Mouse (Mus musculus) left cerebral cortex, adult 2 months (tissue): ENCODE results near the gene Pfdn6. TPM values are rescaled to one million over a fixed set of nuclear protein-coding genes. Genes with fewer than 3 reads are reported as not detected.
"Not testable (repeated sequence)": the region's sequence is repeated elsewhere in the genome, so short reads cannot be mapped to it uniquely, and the experiment has no call there.

Source experiments
- DNase-seq, 2 experiments: peaks; one replicate each; pipeline ENCODE4 v3.0.0; 2021 to 2022; ENCODE audit warnings: low spot score in 2 of 2, mixed read lengths in 1 of 2; ENCODE audit errors: extremely low spot score in 1 of 2
- H3K27ac ChIP-seq: fragments of 200-600 bp; 2 replicates; pipeline ENCODE4 v1.8.1; 2022
- H3K4me3 ChIP-seq: fragments of 200-600 bp; 2 replicates; pipeline ENCODE4 v1.8.1; 2022
- CTCF ChIP-seq: fragments of 200-600 bp; IDR thresholded peaks from 2 replicates; pipeline ENCODE4 v1.8.1; 2022; ENCODE audit warnings: antibody characterized with exemption, mild to moderate bottlenecking, moderate library complexity
- intact Hi-C: fragments of 180-260 bp; cut with DNase I; formaldehyde crosslinking; loops from one replicate; pipeline ENCODE4 v1.15.1; 2025
- total RNA-seq, 2 experiments: library from RNA; stranded (reverse); gene quantifications; 2 replicates each; pipeline ENCODE4 v1.2.3; 2021

Pfdn6 gene
- total RNA-seq, 2 experiments from 2014 or later, result 93.0 to 97.6 TPM

GRCm38 (mm10) chr17:33900281-33900988, 39.7 kb downstream of the Pfdn6 start:
- intact Hi-C loops, result no loop called here
- no peak for TF ChIP-seq CTCF
- Histone ChIP-seq H3K4me3 (no peak overlapping the region), H3K27ac (no peak overlapping the region)
- no peak for DNase-seq

- TF ChIP-seq CTCF, result no peak
- intact Hi-C loops, result loop anchor here (10.0 kb wide), 1 partner anchor 505 kb away; the partner anchor contains the start of gene Zfp101
- Histone ChIP-seq H3K4me3 (no peak overlapping the region), H3K27ac (no peak overlapping the region)
- no peak for DNase-seq
Observed at GRCm38 (mm10) chr17:33899642-33900041, 40.5 kb downstream of the Pfdn6 start.

DNA sequence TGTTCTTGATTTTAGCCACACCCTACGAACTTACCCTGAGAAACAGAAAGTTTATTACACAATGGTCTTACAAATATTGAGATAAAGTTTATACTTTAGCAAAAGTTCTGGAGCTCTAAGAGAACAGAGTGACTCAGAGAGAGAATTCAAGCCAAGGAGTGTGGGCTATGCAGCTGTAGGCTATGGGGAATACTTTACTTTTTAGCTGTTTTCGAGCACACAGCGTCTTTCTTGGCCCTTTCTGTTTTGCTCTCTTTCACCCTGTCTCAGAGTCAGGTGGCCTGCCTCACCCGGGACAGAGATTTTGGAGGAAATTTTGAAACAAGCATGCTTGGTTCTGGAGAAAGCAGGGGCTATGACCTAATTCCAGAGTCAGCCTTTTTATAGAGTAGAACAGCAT, 42.0 kb downstream of the Pfdn6 start:
- not testable (repeated sequence) for DNase-seq, H3K27ac ChIP-seq, H3K4me3 ChIP-seq
- intact Hi-C loops, result loop anchor here (10.0 kb wide), 1 partner anchor 503 kb away; the partner anchor contains the start of gene Zfp101

DNA sequence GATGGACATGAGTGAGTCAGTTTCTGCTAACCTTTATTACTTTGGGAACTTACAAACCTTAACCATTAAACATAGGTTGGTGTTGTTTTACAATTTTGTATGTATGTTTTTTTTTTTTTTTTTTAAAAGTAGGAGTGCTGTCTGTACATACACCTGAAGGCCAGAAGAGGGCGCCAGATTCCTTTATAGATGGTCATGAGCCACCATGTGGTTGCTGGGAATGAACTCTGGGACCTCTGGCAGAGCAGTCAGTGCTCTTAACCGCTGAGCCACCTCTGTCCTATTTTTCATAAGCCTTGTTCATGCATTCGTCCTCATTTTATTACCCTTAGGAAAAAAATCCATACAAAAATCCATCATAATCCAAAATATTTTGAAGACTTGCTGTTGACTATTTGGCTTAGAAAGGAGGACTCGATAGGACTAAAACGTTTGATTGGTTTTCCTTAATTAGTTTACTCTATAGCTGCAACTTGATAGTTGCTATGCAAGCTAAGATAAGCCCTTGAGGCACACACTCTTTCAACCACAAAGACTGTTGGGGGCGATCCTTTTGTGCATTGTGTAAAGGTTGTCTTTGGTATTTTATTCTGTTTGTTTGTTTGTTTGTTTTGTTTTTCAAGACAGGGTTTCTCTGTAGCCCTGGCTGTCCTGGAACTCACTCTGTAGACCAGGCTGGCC, 42.9 kb downstream of the Pfdn6 start:
- peak; percentile 60 for TF ChIP-seq CTCF
- H3K4me3 ChIP-seq, result no peak overlapping the region
- intact Hi-C loops, result loop anchor here (2.0 to 10.0 kb wide), 2 partner anchors 24 to 502 kb away; partner anchors contain the start of gene Zfp101
- DNase-seq, result no peak
- H3K27ac ChIP-seq, result no peak overlapping the region

DNA sequence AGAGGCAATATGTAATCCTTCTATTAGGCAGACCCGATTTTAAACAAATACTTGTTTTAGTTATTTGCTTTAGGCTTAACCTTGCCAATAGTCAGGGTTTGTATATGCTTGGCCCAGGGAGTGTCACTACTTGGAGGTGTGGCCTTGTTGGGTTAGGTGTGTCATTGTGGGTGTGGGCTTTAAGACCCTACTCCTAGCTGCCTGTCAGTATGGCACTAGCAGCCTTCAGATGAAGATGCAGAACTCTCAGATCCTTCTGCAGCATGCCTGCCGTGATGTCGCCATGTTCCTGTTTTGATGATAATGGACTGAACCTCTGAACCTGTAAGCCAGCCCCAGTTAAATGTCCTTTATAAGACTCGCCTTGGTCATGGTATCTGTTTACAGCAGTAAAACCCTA, 47.1 kb downstream of the Pfdn6 start:
- not testable (repeated sequence) for DNase-seq, H3K27ac ChIP-seq, H3K4me3 ChIP-seq
- intact Hi-C loops, result loop anchor here (10.0 kb wide), 1 partner anchor 498 kb away; the partner anchor contains the start of gene Zfp101

- Histone ChIP-seq H3K4me3 (no peak overlapping the region), H3K27ac (no peak overlapping the region)
- no peak for TF ChIP-seq CTCF
- intact Hi-C loops, result loop anchor here (10.0 kb wide), 1 partner anchor 498 kb away; the partner anchor contains the start of gene Zfp101
- DNase-seq, result no peak
Observed at GRCm38 (mm10) chr17:33892429-33892828, 47.7 kb downstream of the Pfdn6 start.

- not testable (repeated sequence) for H3K27ac ChIP-seq, H3K4me3 ChIP-seq, DNase-seq
- peak; percentile 31 for TF ChIP-seq CTCF
- intact Hi-C loops, result loop anchor here (10.0 kb wide), 1 partner anchor 497 kb away; the partner anchor contains the start of gene Zfp101
Observed at GRCm38 (mm10) chr17:33891892-33892291, 48.3 kb downstream of the Pfdn6 start.

DNA sequence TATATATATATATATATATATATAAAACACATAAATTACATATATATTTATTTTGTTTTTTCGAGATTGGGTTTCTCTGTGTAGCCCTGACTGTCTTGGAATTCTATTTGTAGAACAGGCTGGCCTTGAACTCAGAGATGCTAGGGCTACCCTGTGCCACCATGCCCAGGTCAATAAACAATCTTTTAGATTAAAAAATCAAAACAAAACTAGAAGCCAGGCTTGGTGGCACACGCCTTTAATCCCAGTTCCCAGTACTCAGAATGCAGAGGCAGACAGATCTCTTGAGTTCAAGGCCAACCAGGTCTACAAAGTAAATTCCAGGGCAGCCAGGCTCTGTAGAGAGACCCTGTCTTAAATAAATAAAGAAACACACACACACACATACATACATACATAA, 48.8 kb downstream of the Pfdn6 start:
- DNase-seq, result no peak
- intact Hi-C loops, result loop anchor here (10.0 kb wide), 1 partner anchor 497 kb away; the partner anchor contains the start of gene Zfp101
- Histone ChIP-seq H3K4me3 (no peak overlapping the region), H3K27ac (no peak overlapping the region)
- no peak for TF ChIP-seq CTCF

- DNase-seq, result peak; percentile 99 to 100
- peak; percentile 96 for TF ChIP-seq CTCF
- intact Hi-C loops, result loop anchor here (1.0 to 10.0 kb wide), 2 partner anchors 19 to 496 kb away; partner anchors contain the start of genes Daxx and Zfp101
- Histone ChIP-seq H3K4me3 (peak within 1 kb of the TSS; percentile 56), H3K27ac (no peak within 1 kb of the TSS)
Observed at GRCm38 (mm10) chr17:33890533-33891059, 49.5 kb downstream of the Pfdn6 start, which contains the start of gene Kifc1. Kifc1 (minus strand) TSS chr17:33890661.

GRCm38 (mm10) chr17:33889941-33890532, 50.1 kb downstream of the Pfdn6 start:
- intact Hi-C loops, result loop anchor here (1.0 to 10.0 kb wide), 2 partner anchors 19 to 495 kb away; partner anchors contain the start of genes Daxx and Zfp101
- H3K4me3 ChIP-seq, result peak overlapping the region; percentile 56
- DNase-seq, H3K27ac ChIP-seq: not testable (repeated sequence)

Other genes with a start within 250 kb of the Pfdn6 start
- 10 to 100 TPM; 93.2 to 94.9 TPM for gene March2, start 221.7 kb downstream of the Pfdn6 start, total RNA-seq
- 100 to 1,000 TPM; 345 to 358 TPM for gene Rab11b, start 179.8 kb downstream of the Pfdn6 start, total RNA-seq
- gene Angptl4, start 158.5 kb downstream of the Pfdn6 start, total RNA-seq, result 1 to 10 TPM; 3.4 to 4.3 TPM
- gene Kank3, start 129.8 kb downstream of the Pfdn6 start, total RNA-seq, result 10 to 100 TPM; 32.3 to 38.7 TPM
- gene Rps28, start 115.8 kb downstream of the Pfdn6 start, total RNA-seq, result 100 to 1,000 TPM; 600 to 661 TPM
- 100 to 1,000 TPM; 190 to 211 TPM for gene Ndufa7, start 115.8 kb downstream of the Pfdn6 start, total RNA-seq
- gene Cd320, start 97.3 kb downstream of the Pfdn6 start, total RNA-seq, result 10 to 100 TPM; 19.8 to 26.8 TPM
- gene Gm7029, start 66.5 kb downstream of the Pfdn6 start, total RNA-seq, result not detected
- 1 to 10 TPM; 2.2 to 3.1 TPM for gene Kifc1, start 49.7 kb downstream of the Pfdn6 start, total RNA-seq
- not detected for gene Platr17, start 35.2 kb downstream of the Pfdn6 start, total RNA-seq
- 10 to 100 TPM; 25.5 to 27.7 TPM for gene Daxx, start 30.9 kb downstream of the Pfdn6 start, total RNA-seq
- 10 to 100 TPM; 41.3 to 44.2 TPM for gene Tapbp, start 24.4 kb downstream of the Pfdn6 start, total RNA-seq
- 10 to 100 TPM; 35.8 to 36.0 TPM for gene Zbtb22, start 24.4 kb downstream of the Pfdn6 start, total RNA-seq
- 10 to 100 TPM; 63.4 to 74.3 TPM for gene Rgl2, start 10.8 kb downstream of the Pfdn6 start, total RNA-seq
- 10 to 100 TPM; 14.7 to 18.4 TPM for gene Wdr46, start 317 bp upstream of the Pfdn6 start, total RNA-seq
- gene B3galt4, start 11.1 kb upstream of the Pfdn6 start, total RNA-seq, result 1 to 10 TPM; 6.3 to 6.5 TPM
- 10 to 100 TPM; 74.6 to 82.7 TPM for gene Vps52, start 15.5 kb upstream of the Pfdn6 start, total RNA-seq
- gene Rps18, start 15.7 kb upstream of the Pfdn6 start, total RNA-seq, result 100 to 1,000 TPM; 311 to 327 TPM
- gene H2-K1, start 60.0 kb upstream of the Pfdn6 start, total RNA-seq, result 10 to 100 TPM; 19.7 to 23.5 TPM
- 10 to 100 TPM; 34.8 to 44.9 TPM for gene Ring1, start 84.3 kb upstream of the Pfdn6 start, total RNA-seq
- gene H2-Ke6, start 87.7 kb upstream of the Pfdn6 start, total RNA-seq, result 10 to 100 TPM; 34.4 to 41.2 TPM
- 100 to 1,000 TPM in 1 of 2 experiments, 10 to 100 TPM in 1; 98.6 to 104 TPM for gene Slc39a7, start 91.3 kb upstream of the Pfdn6 start, total RNA-seq
- gene Rxrb, start 91.5 kb upstream of the Pfdn6 start, total RNA-seq, result 10 to 100 TPM; 84.7 to 86.2 TPM
- gene Col11a2, start 99.1 kb upstream of the Pfdn6 start, total RNA-seq, result 10 to 100 TPM; 11.3 to 15.2 TPM
- under 1 TPM in 1 of 2 experiments, not detected in 1; 0.47 TPM for gene H2-Oa, start 152.0 kb upstream of the Pfdn6 start, total RNA-seq
- gene H2-DMa, start 179.2 kb upstream of the Pfdn6 start, total RNA-seq, result 10 to 100 TPM; 23.3 to 28.2 TPM
- gene Brd2, start 182.3 kb upstream of the Pfdn6 start, total RNA-seq, result 100 to 1,000 TPM; 177 to 179 TPM
- gene H2-DMb2, start 203.0 kb upstream of the Pfdn6 start, total RNA-seq, result under 1 TPM; 0.56 to 0.59 TPM
- gene H2-DMb1, start 212.7 kb upstream of the Pfdn6 start, total RNA-seq, result 1 to 10 TPM; 1.1 to 1.7 TPM
- gene Tap1, start 247.2 kb upstream of the Pfdn6 start, total RNA-seq, result 1 to 10 TPM; 2.1 to 3.4 TPM
- gene Psmb9, start 247.4 kb upstream of the Pfdn6 start, total RNA-seq, result 1 to 10 TPM; 1.1 to 2.0 TPM